Mouse (Mus musculus) adrenal gland, postnatal 25 days (tissue): ENCODE measurements at regions not wholly inside any gene's neighbourhood (a gene's known extent, or its start where the extent isn't known, plus 50 kb on each side); places are given as distances from the start of the nearest gene placed in this dataset.

Experiments
- DNase-seq: peaks from one replicate; pipeline ENCODE4 v3.0.0; 2021; ENCODE audit warnings: mixed read lengths

DNA sequence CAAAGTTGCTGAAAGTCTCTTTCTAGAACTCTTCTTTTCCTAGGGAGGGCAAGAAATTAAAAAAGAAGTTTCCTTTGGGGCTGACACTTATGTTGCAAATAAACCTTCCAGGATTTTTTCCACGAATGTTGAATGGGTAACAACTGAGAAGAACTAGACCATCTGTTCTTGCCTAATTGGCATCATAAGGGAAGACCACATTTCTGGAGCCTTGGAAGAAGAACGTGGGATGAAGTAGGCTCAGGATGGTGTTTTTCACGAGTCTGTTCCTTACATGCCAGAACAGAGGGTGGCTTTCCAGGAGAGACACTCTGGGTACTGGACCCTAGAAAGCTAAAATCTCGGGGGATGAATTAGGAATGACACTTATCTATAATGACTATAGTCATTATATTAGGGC is 314.1 kb downstream of the Cog6 start:
- no peak for DNase-seq

DNA sequence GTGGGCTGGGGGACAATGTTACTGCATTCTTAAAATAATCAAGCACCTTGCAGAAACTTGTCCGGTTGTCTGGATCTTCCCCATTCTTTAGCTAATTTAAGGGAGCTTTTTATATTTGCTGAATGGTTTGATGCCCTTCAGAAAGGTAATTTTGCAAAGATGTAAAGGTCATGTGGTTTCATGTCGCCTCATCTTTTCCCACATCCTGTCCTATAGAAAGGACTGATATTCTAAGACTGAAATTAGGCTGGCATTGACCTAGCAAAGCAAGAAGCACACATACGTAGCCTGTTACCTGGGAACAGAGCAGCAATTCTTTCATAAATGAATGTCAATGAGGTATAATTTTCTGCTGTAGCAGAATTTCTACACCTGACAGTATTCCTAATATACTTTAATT is 315.4 kb downstream of the Cog6 start:
- DNase-seq, result no peak

GRCm38 (mm10) chr3:52693813-52694212 is 323.2 kb downstream of the Cog6 start:
- no peak for DNase-seq

GRCm38 (mm10) chr3:52685434-52686181 is 331.4 kb downstream of the Cog6 start:
- peak; percentile 40 for DNase-seq

GRCm38 (mm10) chr3:52680824-52681388 is 336.1 kb downstream of the Cog6 start:
- DNase-seq, result no peak

- DNase-seq, result peak; percentile 31
Observed at GRCm38 (mm10) chr3:52676886-52677670, 340.0 kb downstream of the Cog6 start.

DNA sequence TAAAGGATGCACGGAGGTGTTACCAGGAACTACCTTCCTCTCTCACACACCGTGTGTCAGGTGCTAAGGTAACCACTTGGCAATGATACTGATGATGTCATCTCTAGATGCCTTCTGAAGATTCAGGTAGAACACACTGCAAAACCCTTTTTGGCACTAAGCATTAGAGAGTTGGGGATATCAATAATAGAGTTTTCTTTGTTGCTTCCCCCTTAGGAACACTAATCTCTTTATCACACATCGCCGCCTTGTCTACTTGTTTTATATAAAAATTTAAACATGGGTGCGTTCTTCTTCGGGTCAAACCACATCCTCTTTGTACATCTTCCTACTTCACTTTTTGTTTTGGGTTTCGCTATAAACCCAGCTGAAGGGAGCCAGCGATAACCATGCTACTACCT is 346.4 kb downstream of the Cog6 start:
- DNase-seq, result no peak

GRCm38 (mm10) chr3:52663161-52663602 is 353.9 kb downstream of the Cog6 start:
- DNase-seq, result no peak

DNA sequence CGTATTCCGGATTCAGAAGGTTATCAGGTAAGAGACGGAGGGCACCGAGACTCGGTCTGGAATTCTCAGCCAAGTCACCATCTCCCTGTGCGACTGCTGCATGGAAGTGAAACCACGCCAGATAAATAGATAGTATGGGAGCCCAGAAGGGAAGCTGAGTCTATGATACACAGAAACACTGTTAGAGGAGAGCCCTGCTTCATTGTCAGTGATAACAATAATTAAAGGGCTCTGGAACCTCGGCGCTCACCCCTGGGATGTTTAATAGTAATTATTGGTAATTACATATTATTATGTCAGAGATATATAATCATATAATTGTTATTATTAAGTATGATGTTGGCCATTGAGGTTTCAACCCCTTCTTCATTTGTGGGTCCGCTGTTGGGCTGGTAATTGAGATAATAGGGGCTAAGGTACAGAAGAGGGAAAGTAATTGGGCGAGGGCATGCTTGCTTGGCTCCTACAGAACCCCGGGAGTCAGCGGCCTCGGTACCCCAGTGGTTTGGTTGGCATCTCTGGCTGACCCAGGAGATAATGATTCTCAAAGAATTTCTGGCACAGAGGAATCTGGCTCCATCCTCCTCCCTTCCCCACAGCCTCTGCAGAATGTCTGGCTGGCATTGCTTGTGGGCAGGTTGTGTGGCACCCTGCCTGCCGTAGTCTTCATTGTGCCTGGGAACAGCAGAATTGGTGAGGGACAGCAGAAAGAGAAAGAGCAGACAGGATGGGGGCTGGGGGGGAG is 354.7 kb downstream of the Cog6 start:
- DNase-seq, result no peak

DNA sequence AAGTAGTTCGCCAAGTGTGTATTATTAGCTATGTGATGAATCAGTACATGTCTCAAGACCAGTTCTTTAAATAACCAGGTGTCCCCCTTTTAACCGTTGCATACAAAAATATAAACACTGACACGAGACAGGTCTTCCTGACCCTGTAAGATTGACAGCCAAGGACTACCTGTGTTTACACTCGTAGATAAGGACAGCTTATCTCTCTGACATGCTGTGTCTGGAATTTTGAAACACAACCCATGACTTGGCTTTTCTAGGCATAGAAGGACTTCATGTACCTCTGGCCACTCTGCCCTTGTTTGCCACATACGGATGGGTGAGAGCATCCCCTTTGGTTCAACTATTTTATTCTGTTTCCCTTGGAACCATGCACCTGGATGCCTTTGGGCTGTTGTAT is 364.0 kb downstream of the Cog6 start:
- DNase-seq, result no peak

- DNase-seq, result no peak
Observed at GRCm38 (mm10) chr3:52652476-52652870, 364.6 kb downstream of the Cog6 start.

- no peak for DNase-seq
Observed at GRCm38 (mm10) chr3:52651862-52652475, 365.1 kb downstream of the Cog6 start.

- no peak for DNase-seq
Observed at GRCm38 (mm10) chr3:52650071-52650470, 367.0 kb downstream of the Cog6 start.

GRCm38 (mm10) chr3:52648836-52649500 is 368.1 kb downstream of the Cog6 start:
- no peak for DNase-seq

DNA sequence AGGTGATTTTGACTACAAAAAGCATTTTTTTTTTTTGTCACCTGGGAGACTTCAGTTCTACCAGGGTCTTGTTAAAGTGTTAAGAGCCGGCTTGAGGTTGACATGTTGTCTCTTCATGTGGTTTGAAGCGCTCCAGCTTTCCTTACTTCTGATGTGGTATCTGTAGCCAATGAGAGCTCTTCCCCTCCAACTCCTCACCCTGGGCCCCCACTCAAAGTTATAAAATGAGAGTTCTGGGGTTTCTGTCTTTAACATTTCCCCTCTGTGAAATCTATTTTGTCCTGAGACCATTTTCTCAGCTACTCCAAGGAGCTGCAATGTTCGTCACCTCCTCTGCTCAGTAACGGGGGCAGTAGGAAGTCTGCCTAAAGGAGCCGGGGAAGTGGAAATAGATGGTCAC is 369.1 kb downstream of the Cog6 start:
- DNase-seq, result no peak

DNA sequence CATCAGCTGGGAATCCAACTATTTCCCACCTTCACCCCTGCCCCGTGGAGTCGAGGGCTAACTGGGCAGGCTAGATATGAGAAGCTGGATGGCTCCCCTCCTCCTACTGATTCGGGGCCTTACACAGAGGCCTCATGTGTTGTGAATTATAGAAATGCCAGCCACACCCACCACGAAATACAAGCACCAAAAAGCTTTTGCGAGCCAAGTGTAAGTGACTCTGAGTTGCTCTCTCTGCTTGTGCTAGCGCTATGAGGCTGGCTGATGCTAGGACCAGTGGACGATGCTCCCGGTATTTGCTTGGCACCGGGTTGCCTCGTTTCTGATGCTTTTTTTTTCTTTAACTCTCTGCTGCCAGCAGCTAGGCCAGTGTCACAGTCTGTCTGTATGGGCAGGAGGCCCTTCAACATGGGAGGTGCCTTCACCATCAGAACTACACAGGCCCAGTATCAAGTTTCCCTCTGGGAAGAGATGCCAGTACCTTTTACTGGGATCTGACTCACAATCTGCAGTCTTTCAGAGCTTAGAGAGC is 369.8 kb downstream of the Cog6 start:
- DNase-seq, result no peak

- DNase-seq, result no peak
Observed at GRCm38 (mm10) chr3:52645156-52645555, 371.9 kb downstream of the Cog6 start.

- DNase-seq, result no peak
Observed at GRCm38 (mm10) chr3:52644178-52645128, 372.6 kb downstream of the Cog6 start.

- DNase-seq, result no peak
Observed at GRCm38 (mm10) chr3:52643796-52644177, 373.2 kb downstream of the Cog6 start.

DNA sequence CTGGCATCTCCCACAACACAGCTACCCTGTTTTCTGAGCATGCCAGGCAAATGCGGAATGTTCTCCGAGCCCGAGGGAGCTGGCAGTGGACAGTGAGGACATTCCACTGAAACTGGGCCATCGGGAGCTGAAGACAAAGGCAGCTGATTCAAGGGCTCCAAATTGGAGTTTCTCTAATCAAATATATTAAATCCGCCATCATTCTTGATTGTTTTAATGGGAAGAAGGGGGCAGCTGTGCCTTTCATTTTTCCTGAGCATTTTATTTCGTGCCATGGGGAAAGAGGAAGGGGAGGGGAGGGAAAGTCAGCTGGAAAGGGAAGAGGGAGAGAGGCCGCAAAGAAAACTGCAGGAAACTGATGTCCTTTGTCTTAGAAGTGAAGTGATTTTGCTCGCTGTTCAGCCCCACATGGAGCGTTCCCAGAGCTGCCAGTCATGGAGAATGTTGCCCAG is 373.9 kb downstream of the Cog6 start:
- DNase-seq, result no peak
